Mouse (Mus musculus) ES-CJ7 (cell line): ENCODE measurements around the gene Hic2.

Experiments used
- DNase-seq: peaks from one replicate; pipeline ENCODE4 v3.0.0; 2011; ENCODE audit warnings: low read depth, low spot score

The Hic2 gene

DNA sequence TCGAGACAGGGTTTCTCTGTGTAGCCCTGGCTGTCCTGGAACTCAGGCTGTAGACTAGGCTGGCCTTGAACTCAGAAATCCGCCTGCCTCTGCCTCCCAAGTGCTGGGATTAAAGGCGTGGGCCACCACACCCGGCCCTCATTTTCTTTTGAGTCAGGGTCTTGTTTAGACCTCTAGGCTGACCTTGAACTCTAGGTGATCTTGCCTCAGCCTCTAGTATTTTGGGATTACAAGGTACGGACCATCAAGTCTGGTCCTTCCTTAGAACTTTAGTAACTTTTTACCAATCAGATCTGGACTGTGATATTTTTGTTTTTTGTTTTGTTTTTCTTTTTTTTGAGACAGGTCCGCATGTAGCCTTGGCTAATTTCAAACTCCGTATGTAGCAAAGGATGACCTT is 42.3 kb downstream of the Hic2 start, which contains the start of gene Tmem191c:
Tmem191c (plus strand) TSS at position 357 of the 400 bp plus-strand sequence.
- DNase-seq: peak; percentile 88

DNA sequence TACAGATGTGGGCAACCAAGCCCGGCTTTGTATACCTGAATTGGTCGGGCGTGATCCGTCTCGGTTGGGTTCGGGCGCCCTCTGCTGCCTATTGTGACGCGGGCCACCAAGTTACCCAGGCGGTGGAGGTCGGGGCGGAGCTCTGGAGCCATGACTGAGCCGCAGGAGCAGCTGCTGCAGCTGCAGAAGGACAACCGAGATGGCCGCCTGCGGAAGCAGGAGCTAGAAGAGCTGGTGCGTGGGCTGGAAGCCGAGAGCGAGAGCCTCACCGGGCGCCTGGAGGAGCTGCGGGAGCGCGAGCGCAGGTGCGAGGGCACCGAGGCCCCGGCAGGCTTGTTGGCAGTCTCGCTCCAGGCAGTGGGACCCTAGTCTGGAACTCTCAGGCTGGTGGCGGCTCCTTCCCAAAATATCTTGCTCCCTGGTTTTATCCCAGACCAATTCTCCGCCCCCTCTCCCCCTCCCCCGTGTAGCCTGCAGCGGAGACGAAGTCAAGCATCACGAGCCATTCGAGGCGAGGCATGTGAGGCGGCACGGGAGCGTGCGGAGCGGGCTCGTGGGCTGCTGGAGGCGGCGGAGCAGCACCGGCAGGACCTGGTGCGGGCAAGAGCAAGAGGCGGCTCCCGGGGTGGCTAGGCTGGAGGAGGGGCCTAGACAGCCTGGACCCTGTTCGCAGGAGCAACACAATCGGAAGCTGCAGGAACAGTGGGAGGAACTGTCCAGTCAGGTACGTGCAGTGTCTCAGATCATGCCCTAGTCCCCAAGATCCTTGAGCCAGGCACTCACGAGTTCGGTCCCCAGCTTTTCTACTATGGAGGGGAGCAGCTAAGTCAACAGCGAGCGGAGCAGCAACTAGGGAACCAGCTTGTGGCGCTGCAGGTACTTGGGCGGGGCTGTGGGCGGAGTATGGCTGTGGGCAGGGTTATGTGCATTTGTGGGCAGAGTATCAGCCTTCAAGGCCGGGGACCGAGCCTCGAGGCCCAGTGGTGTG is 43.1 kb downstream of the Hic2 start:
- DNase-seq: peak; percentile 96

DNA sequence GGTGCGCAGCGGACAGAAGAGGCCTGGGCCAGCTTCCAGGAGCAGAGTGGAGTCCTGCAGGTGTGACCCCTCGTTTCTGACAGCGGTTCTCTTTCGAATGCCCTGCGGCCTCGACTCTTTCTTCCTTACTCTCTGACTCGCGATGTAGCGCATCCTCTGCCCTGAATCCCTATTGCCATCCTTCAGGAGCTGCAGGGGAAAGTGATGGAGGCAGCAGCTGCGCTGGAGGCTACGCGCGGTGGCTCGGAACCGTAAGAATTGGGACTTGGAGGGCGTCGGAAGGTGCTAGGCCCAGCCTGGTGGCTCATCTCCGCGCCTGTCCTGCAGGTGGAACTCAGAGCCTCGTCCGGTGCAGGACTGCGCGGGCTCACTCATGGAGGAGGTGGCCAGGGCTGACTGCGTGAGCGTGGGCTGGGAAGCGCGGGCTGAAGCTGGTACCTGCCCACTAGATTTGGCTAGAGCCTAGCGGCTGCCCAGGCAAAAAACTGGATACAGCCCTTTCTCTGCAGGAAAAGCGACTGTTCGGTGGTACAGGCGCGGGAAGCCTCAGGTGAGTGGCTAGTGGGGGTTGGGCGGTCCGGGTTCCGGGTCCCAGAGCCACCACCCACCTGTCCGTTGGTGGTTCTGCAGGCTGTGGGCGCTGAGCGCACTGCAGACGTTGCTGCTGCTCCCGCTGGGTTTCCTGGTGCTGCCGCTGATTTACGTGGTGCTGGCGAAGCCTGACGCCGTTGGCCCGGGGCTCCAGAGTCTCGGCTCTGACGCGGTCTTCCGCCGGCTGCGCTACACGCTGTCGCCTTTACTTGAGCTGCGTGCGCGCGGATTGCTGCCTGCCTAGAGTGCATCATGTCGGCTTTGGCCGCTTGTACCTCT is 44.2 kb downstream of the Hic2 start:
- peak; percentile 40 for DNase-seq

GRCm38 (mm10) chr16:17280471-17280870 is 47.1 kb downstream of the Hic2 start:
- no peak for DNase-seq

GRCm38 (mm10) chr16:17283151-17283550 is 49.8 kb downstream of the Hic2 start:
- DNase-seq: no peak

- DNase-seq: no peak
Observed at GRCm38 (mm10) chr16:17287103-17287502, 53.7 kb downstream of the Hic2 start.

GRCm38 (mm10) chr16:17291016-17291415 is 57.6 kb downstream of the Hic2 start:
- no peak for DNase-seq

- DNase-seq: peak; percentile 65
Observed at GRCm38 (mm10) chr16:17292751-17293150, 59.4 kb downstream of the Hic2 start.

DNA sequence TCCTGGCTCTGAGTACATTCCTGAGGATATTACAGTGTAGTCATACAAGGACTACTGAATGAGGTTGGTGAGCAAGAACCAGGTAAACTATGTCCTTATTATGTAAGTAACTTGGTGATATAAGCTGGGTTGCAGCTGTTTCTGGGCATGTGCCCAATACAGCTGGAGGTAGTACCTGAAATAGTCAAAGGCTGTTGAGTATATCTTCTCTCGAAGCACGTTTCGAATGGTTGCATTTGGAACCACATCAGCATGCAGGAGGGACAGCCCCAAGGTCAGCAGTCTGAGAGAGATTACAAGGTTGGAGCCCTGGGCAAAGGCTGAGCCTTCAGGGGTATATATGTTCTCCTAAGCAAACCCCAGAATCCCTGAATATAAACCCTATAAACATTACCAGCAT is 67.4 kb downstream of the Hic2 start:
- no peak for DNase-seq

- DNase-seq: no peak
Observed at GRCm38 (mm10) chr16:17303521-17304245, 70.3 kb downstream of the Hic2 start.

DNA sequence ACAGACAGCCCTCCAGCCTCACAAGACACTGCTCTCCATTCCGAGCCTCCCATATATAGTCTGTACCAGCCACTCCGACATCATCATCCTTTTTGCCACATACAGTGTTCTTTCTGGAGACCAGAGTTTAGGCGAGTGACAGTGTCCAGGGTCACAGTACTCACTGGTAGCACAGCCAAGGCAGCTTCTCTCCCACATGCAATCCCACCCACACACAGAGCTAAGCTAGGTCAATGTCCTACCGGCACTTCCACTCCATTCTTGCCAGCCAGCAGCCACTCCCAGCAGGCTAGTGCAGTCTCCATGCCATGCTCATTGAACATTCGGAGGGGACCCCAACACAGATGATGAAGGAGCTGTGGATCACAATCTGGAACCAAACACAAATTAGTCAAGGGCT is 74.1 kb downstream of the Hic2 start:
- DNase-seq: no peak

GRCm38 (mm10) chr16:17309036-17309435 is 75.7 kb downstream of the Hic2 start:
- DNase-seq: no peak

GRCm38 (mm10) chr16:17312531-17312930 is 79.2 kb downstream of the Hic2 start:
- no peak for DNase-seq
